Mouse (Mus musculus): ENCODE measurements at regions not wholly inside any gene's neighbourhood (a gene's known extent, or its start where the extent isn't known, plus 50 kb on each side); places are given as distances from the start of the nearest gene placed in this dataset.
"Not testable (repeated sequence)": the region's sequence is repeated elsewhere in the genome, so short reads cannot be mapped to it uniquely, and the experiment has no call there.

- not testable (repeated sequence) for H3K36me3 ChIP-seq; H3K4me1 ChIP-seq; H3K4me2 ChIP-seq; H3K27ac ChIP-seq; H3K9me3 ChIP-seq; H3K4me3 ChIP-seq; H3K9ac ChIP-seq; H3K27me3 ChIP-seq; ATAC-seq (ENCODE audit: borderline replicate concordance, extremely low read depth, low FRiP score, low TSS enrichment)
- 86% methylated on average over 14 of the region's 14 CpGs for WGBS
These were observed 288.7 kb downstream of the Fut8 start for GRCm38 (mm10) chr12:77526581-77526980.

DNA sequence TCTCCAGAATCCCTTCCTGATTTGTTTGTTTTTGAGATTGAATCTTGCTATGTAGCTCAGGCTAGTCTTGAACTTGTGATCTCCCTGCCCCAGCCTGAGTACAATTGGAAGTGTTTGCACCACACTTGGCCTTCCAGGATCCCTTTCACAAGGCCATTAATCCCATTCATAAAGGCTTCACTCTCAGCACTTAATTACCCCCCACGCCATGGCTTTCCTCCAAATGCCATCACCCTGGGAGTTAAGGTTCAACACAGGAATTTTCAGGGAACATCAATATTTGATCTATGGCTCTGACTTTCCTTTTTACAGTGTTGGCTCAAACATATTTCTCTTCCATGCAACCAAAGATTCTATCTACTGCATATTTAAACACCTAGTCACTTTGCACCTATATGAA is 289.6 kb downstream of the Fut8 start:
- Histone ChIP-seq H3K9ac (no peak overlapping the region), H3K36me3 (no peaks in the 10 kb centered on the region), H3K27ac (no peak overlapping the region), H3K4me1 (no peaks in the 10 kb centered on the region), H3K4me3 (no peak overlapping the region), H3K4me2 (no peak overlapping the region), H3K27me3 (no peaks in the 10 kb centered on the region), H3K9me3 (no peaks in the 10 kb centered on the region)
- ATAC-seq (ENCODE audit: borderline replicate concordance, extremely low read depth, low FRiP score, low TSS enrichment), result no peak
- 33% methylated on average over 1 of the region's 1 CpGs for WGBS

GRCm38 (mm10) chr12:77527953-77528865 is 290.3 kb downstream of the Fut8 start:
- no peaks in the 10 kb centered on the region for H3K4me1 ChIP-seq
- no peak for ATAC-seq (ENCODE audit: borderline replicate concordance, extremely low read depth, low FRiP score, low TSS enrichment)
- H3K9ac ChIP-seq, result no peak overlapping the region
- no peak overlapping the region for H3K4me2 ChIP-seq
- WGBS, result 82% methylated on average over 9 of the region's 9 CpGs
- no peak overlapping the region for H3K27ac ChIP-seq
- no peaks in the 10 kb centered on the region for H3K9me3 ChIP-seq
- no peaks in the 10 kb centered on the region for H3K36me3 ChIP-seq
- no peak overlapping the region for H3K4me3 ChIP-seq
- no peaks in the 10 kb centered on the region for H3K27me3 ChIP-seq

DNA sequence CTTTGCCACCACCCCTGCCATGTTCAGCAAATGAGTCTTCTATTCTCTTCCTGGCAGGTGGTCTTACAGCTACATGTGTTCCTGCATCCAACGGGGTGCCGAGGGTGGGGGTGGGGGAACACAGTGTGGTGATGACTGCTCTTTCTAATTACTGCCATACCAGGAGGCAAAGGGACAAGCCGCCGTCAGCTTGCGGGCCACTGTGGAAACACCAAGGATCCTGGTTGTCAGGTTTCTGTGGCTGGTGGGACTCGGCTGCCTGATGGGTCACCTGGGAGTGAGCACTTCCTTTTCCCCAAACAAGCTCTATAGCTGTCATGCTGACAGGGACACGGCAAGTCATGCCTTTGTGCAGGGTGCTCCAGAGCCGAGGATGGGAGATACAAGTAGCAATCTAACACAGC is 290.9 kb downstream of the Fut8 start:
- Histone ChIP-seq H3K27ac (no peak overlapping the region), H3K9ac (no peak overlapping the region), H3K4me3 (no peak overlapping the region), H3K27me3 (no peaks in the 10 kb centered on the region), H3K4me2 (no peak overlapping the region), H3K9me3 (no peaks in the 10 kb centered on the region), H3K36me3 (no peaks in the 10 kb centered on the region), H3K4me1 (no peaks in the 10 kb centered on the region)
- ATAC-seq (ENCODE audit: borderline replicate concordance, extremely low read depth, low FRiP score, low TSS enrichment), result no peak
- 77% methylated on average over 8 of the region's 8 CpGs for WGBS

DNA sequence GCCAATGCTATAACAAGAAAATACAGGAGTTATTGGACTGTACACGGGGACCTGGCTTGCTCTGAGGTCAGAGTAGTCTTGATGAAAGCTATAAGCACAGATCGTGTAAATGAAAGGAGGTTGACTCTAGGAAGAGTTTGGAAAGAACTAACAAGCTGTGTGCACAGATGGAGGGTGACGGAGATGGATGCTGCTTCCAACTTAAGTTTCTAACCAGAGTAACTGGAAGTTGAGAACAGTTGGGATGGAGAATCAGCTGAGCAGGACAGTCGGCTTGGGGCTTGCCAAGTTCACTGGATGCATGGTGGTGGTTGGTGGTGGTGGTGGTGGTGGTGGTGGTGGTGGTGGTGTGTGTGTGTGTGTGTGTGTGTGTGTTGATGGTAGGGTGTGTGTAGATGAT is 291.5 kb downstream of the Fut8 start:
- no peaks in the 10 kb centered on the region for H3K36me3 ChIP-seq
- 89% methylated on average over 4 of the region's 4 CpGs for WGBS
- no peak overlapping the region for H3K9ac ChIP-seq
- H3K27me3 ChIP-seq, result no peaks in the 10 kb centered on the region
- no peak overlapping the region for H3K27ac ChIP-seq
- H3K4me3 ChIP-seq, result no peak overlapping the region
- H3K4me2 ChIP-seq, result no peak overlapping the region
- no peaks in the 10 kb centered on the region for H3K4me1 ChIP-seq
- ATAC-seq (ENCODE audit: borderline replicate concordance, extremely low read depth, low FRiP score, low TSS enrichment), result no peak
- H3K9me3 ChIP-seq, result no peaks in the 10 kb centered on the region

- H3K4me1 ChIP-seq, result no peaks in the 10 kb centered on the region
- 80% methylated on average over 3 of the region's 3 CpGs for WGBS
- H3K9me3 ChIP-seq, result no peaks in the 10 kb centered on the region
- H3K4me2 ChIP-seq, result no peak overlapping the region
- H3K9ac ChIP-seq, result no peak overlapping the region
- H3K36me3 ChIP-seq, result no peaks in the 10 kb centered on the region
- no peak for ATAC-seq (ENCODE audit: borderline replicate concordance, extremely low read depth, low FRiP score, low TSS enrichment)
- H3K27me3 ChIP-seq, result no peaks in the 10 kb centered on the region
- H3K27ac ChIP-seq, result no peak overlapping the region
- H3K4me3 ChIP-seq, result no peak overlapping the region
These were observed 292.0 kb downstream of the Fut8 start for GRCm38 (mm10) chr12:77529955-77530354.

DNA sequence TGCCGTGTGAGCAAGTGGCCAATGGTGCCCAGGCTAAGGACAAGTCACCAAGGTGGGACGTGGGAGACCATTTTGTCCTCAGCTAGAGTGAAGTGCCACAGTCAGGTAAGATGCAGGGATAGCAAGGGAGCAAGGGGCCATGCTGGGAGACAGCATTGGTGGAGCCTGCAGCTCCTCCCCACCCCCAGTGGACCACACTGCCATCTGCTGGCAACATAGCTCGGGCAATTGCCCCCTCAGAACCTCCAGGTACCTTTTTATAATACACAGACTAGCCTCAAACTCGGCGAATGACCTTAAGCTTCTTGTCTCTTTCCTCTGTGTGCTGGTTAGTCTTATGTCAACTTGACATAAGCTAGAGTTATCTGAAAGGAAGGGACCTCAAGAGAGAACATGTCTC is 293.4 kb downstream of the Fut8 start:
- no peak overlapping the region for H3K27ac ChIP-seq
- H3K9me3 ChIP-seq, result no peaks in the 10 kb centered on the region
- H3K4me2 ChIP-seq, result no peak overlapping the region
- ATAC-seq (ENCODE audit: borderline replicate concordance, extremely low read depth, low FRiP score, low TSS enrichment), result no peak
- WGBS, result 72% methylated on average over 5 of the region's 5 CpGs
- H3K9ac ChIP-seq, result no peak overlapping the region
- H3K4me3 ChIP-seq, result no peak overlapping the region
- no peaks in the 10 kb centered on the region for H3K4me1 ChIP-seq
- no peaks in the 10 kb centered on the region for H3K27me3 ChIP-seq
- no peaks in the 10 kb centered on the region for H3K36me3 ChIP-seq

DNA sequence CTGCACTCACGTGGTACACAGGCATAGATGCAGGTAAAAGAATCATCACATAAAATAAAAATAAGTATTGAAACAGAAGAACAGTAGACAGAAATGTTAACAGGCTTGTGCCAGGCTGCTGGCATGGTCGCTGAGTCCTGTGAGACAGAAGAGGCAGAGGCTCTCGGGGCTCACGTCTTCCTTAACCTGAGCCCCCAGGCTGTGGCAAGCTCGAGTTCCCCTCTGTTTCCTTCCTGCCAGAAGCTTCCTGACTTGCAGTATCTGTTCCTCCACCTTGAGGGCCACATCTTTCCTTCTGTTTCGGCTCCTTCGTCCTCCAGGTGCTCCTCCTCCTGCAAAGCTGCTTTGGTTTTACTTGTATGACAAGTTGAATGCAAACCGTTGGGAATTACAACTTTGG is 294.6 kb downstream of the Fut8 start:
- ATAC-seq (ENCODE audit: borderline replicate concordance, extremely low read depth, low FRiP score, low TSS enrichment), result no peak
- no peak overlapping the region for H3K27ac ChIP-seq
- no peaks in the 10 kb centered on the region for H3K4me1 ChIP-seq
- WGBS, result 72% methylated on average over 8 of the region's 8 CpGs
- H3K27me3 ChIP-seq, result no peaks in the 10 kb centered on the region
- H3K36me3 ChIP-seq, result no peaks in the 10 kb centered on the region
- H3K4me2 ChIP-seq, result no peak overlapping the region
- H3K9ac ChIP-seq, result no peak overlapping the region
- H3K4me3 ChIP-seq, result no peak overlapping the region
- no peaks in the 10 kb centered on the region for H3K9me3 ChIP-seq

DNA sequence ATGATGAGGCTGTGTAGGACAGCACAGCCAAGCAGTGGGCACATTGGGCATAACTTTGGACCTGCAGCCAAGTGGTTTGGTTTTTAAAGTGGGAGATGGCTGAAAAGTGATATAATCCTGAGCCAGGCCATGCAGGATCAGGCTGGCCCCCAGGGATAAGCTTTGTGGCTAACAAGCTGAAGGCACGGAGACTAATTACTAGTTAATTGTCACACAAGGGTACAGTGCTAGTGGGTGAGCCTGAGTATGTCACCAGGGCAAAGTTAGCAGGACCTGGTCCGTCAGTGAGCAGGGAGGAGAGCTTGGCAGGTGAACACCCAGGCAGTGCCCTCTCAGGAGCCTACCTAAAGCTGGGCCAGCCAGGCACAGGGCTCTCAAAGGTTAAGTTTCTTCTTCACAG is 295.7 kb downstream of the Fut8 start:
- 72% methylated on average over 2 of the region's 2 CpGs for WGBS
- Histone ChIP-seq H3K27me3 (no peaks in the 10 kb centered on the region), H3K4me2 (no peak overlapping the region), H3K36me3 (no peaks in the 10 kb centered on the region), H3K4me3 (no peak overlapping the region), H3K9ac (no peak overlapping the region), H3K4me1 (no peaks in the 10 kb centered on the region), H3K9me3 (no peaks in the 10 kb centered on the region), H3K27ac (no peak overlapping the region)
- no peak for ATAC-seq (ENCODE audit: borderline replicate concordance, extremely low read depth, low FRiP score, low TSS enrichment)

DNA sequence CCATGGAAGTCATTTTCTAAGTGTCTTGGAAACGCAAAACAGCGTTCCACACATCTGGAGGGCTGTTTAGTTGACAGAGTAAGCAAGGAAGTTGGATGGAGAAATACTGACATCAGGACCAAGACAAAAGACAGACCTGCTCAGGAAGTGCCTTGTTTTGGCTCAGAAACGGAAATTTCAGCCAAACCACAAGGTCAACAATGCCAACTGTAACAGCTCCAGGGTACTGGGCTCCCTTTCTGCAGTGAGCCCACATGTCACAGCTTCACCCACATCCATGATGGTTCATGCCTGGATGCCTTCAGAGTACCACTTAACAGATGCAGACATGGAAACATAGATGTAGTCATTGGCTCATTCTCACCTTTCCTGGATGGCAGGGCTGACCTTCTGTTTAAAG is 296.2 kb downstream of the Fut8 start:
- H3K27me3 ChIP-seq, result no peaks in the 10 kb centered on the region
- H3K4me2 ChIP-seq, result no peak overlapping the region
- no peaks in the 10 kb centered on the region for H3K9me3 ChIP-seq
- no peak overlapping the region for H3K9ac ChIP-seq
- ATAC-seq (ENCODE audit: borderline replicate concordance, extremely low read depth, low FRiP score, low TSS enrichment), result no peak
- no peaks in the 10 kb centered on the region for H3K36me3 ChIP-seq
- H3K4me1 ChIP-seq, result no peaks in the 10 kb centered on the region
- no peak overlapping the region for H3K27ac ChIP-seq
- H3K4me3 ChIP-seq, result no peak overlapping the region
- 65% methylated on average over 3 of the region's 3 CpGs for WGBS

DNA sequence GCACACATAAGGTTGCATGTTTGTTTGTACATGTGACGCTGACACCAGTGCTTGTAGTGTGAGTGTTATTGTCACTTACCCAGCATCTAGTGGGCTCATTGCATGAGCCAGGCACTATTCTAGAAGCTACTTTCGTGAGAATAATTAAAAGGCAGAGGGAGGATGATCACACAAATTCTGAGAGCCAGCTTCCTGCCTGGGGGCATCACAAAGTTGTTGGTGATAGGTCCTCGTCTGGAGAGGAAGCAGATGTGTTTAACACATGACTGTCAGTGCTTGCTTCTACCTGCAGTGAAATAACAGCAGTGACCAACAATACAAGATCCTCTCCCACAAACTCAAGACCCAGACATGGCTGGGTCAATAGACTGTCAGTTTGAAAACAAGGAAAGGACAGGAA is 297.2 kb downstream of the Fut8 start:
- Histone ChIP-seq H3K27ac (no peak overlapping the region), H3K4me2 (no peak overlapping the region), H3K27me3 (no peaks in the 10 kb centered on the region), H3K9me3 (no peaks in the 10 kb centered on the region), H3K4me1 (no peaks in the 10 kb centered on the region), H3K4me3 (no peak overlapping the region), H3K36me3 (no peaks in the 10 kb centered on the region), H3K9ac (no peak overlapping the region)
- no peak for ATAC-seq (ENCODE audit: borderline replicate concordance, extremely low read depth, low FRiP score, low TSS enrichment)
- 62% methylated on average over 3 of the region's 3 CpGs for WGBS

DNA sequence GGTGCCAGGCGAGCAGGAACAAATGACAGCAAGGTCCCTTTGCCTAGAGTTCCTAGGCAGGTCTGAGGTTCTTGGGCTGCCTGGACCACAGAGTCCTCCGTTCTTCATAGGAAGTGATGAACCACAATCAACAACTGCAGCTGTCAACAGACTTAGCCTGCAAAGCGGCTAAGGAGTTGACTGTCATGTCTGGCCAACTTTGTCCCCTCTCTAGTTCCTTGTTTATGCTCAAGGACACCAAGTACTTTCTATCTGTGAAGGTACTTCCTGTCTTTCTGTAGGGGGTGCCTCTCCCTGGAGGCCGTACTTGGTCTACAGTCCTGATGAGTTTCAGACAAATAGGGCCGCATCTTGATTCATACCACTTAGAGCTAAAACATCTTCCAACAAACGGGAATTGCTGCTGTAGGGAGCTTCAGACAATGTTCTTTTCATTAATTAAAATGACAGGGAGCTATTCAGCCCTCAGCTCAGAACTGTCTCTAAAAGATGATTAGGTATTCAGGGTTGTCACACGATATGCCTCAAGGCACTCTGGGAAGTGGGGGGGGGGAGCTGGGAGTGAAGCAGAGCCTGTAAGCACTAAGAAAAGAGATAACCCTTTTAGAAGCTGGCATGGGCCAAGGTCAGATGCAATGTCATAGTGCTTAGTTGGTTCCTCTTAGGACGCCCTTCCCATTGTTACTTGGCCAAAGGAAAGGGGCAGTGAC is 299.4 kb downstream of the Fut8 start:
- Histone ChIP-seq H3K4me3 (no peak overlapping the region), H3K27ac (no peak overlapping the region), H3K36me3 (no peaks in the 10 kb centered on the region), H3K4me2 (no peak overlapping the region), H3K9me3 (no peaks in the 10 kb centered on the region), H3K4me1 (no peaks in the 10 kb centered on the region), H3K9ac (no peak overlapping the region), H3K27me3 (no peaks in the 10 kb centered on the region)
- no peak for ATAC-seq (ENCODE audit: borderline replicate concordance, extremely low read depth, low FRiP score, low TSS enrichment)
- 79% methylated on average over 8 of the region's 8 CpGs for WGBS
